Mouse (Mus musculus) neural tube, embryonic 14.5 days (tissue): Measurements from ENCODE around the gene 1700012A03Rik. TPM values are rescaled to one million over a fixed set of nuclear protein-coding genes. Genes with fewer than 3 reads are reported as not detected.

Experiments used
- ATAC-seq: fragments of 200-750 bp; cut with Nextera tagmentation; 2 replicates; pipeline ENCODE4 v1.8.0; 2017; ENCODE audit warnings: low read depth, mild to moderate bottlenecking, moderate TSS enrichment, moderate library complexity
- H3K27ac ChIP-seq: fragments of 300-500 bp; sonication (generic); 2 replicates; pipeline ENCODE4 v1.5.1; 2014; ENCODE audit warnings: low read depth, mild to moderate bottlenecking, control low read depth, low read length, moderate library complexity, mixed read lengths
- H3K27me3 ChIP-seq: fragments of 300-500 bp; sonication (generic); 2 replicates; pipeline ENCODE4 v1.6.1; 2014; ENCODE audit warnings: low read length; ENCODE audit not compliant: control insufficient read depth, insufficient read depth
- H3K36me3 ChIP-seq: fragments of 300-500 bp; sonication (generic); 2 replicates; pipeline ENCODE4 v1.6.1; 2014; ENCODE audit warnings: low read length, mixed read lengths; ENCODE audit not compliant: control insufficient read depth, insufficient read depth
- H3K4me1 ChIP-seq: fragments of 300-500 bp; sonication (generic); 2 replicates; pipeline ENCODE4 v1.6.1; 2014; ENCODE audit warnings: low read length; ENCODE audit not compliant: control insufficient read depth, insufficient read depth
- H3K4me2 ChIP-seq: fragments of 300-500 bp; sonication (generic); 2 replicates; pipeline ENCODE4 v1.6.1; 2014; ENCODE audit warnings: mild to moderate bottlenecking, low read depth, low read length, control low read depth
- H3K4me3 ChIP-seq: fragments of 300-500 bp; sonication (generic); 2 replicates; pipeline ENCODE4 v1.5.1; 2014; ENCODE audit warnings: low read depth, low read length, control low read depth, mixed read lengths
- H3K9ac ChIP-seq: fragments of 300-500 bp; sonication (generic); replicated peaks from 2 replicates; pipeline ENCODE4 v1.6.1; 2014; ENCODE audit warnings: low read depth, mild to moderate bottlenecking, control low read depth, low read length, mixed read lengths
- H3K9me3 ChIP-seq: fragments of 300-500 bp; sonication (generic); 2 replicates; pipeline ENCODE4 v1.6.1; 2016; ENCODE audit warnings: low read length; ENCODE audit not compliant: control insufficient read depth
- WGBS: fragments of 180-500 bp; shearing (Covaris S2); extraction: QIAGEN DNeasy Blood & Tissue Kit; methylation state at CpG from one replicate; pipeline ENCODE4 v1.1.7; 2014; 5-methylcytosine and 5-hydroxymethylcytosine counted together
- polyA plus RNA-seq: library from polyadenylated mRNA; unstranded; fragments of >200 nt; fragmentation: Nextera tagmentation; extraction: Ambion mirVana; gene quantifications from 2 replicates; pipeline ENCODE4 v1.2.1, GENCODE M21; 2014

1700012A03Rik gene
- not detected in 2 replicates for polyA plus RNA-seq

GRCm38 (mm10) chr6:32049951-32050345, at the start of gene 1700012A03Rik:
TSS of gene 1700012A03Rik (plus strand) at chr6:32050246.
- no peak within 1 kb of the TSS for H3K9ac ChIP-seq
- H3K27ac ChIP-seq, result no peak within 1 kb of the TSS
- H3K9me3 ChIP-seq, result no peaks in the 10 kb centered on the region
- ATAC-seq, result no peak
- no peaks in the 10 kb centered on the region for H3K4me1 ChIP-seq
- H3K36me3 ChIP-seq, result no peaks in the 10 kb centered on the region
- WGBS, result 67% methylated on average over 3 of the region's 3 CpGs
- no peak within 1 kb of the TSS for H3K4me3 ChIP-seq
- no peak within 1 kb of the TSS for H3K4me2 ChIP-seq
- no peaks in the 10 kb centered on the region for H3K27me3 ChIP-seq

GRCm38 (mm10) chr6:32004228-32004627, 45.8 kb upstream of the 1700012A03Rik start:
- no peak overlapping the region for H3K27ac ChIP-seq
- H3K27me3 ChIP-seq, result no peaks in the 10 kb centered on the region
- H3K4me2 ChIP-seq, result no peak overlapping the region
- H3K36me3 ChIP-seq, result no peaks in the 10 kb centered on the region
- no peaks in the 10 kb centered on the region for H3K9me3 ChIP-seq
- no peak overlapping the region for H3K9ac ChIP-seq
- no peak for ATAC-seq
- no peaks in the 10 kb centered on the region for H3K4me1 ChIP-seq
- H3K4me3 ChIP-seq, result no peak overlapping the region
- 56% methylated on average over 10 of the region's 10 CpGs for WGBS

GRCm38 (mm10) chr6:32005914-32006313, 44.1 kb upstream of the 1700012A03Rik start:
- ATAC-seq, result no peak
- Histone ChIP-seq H3K27me3 (no peaks in the 10 kb centered on the region), H3K4me3 (no peak overlapping the region), H3K9ac (no peak overlapping the region), H3K4me1 (no peaks in the 10 kb centered on the region), H3K4me2 (no peak overlapping the region), H3K36me3 (no peaks in the 10 kb centered on the region), H3K9me3 (no peaks in the 10 kb centered on the region), H3K27ac (no peak overlapping the region)
- 82% methylated on average over 2 of the region's 2 CpGs for WGBS

GRCm38 (mm10) chr6:32006382-32006781, 43.7 kb upstream of the 1700012A03Rik start:
- Histone ChIP-seq H3K9me3 (no peaks in the 10 kb centered on the region), H3K4me2 (no peak overlapping the region), H3K27ac (no peak overlapping the region), H3K9ac (no peak overlapping the region), H3K27me3 (no peaks in the 10 kb centered on the region), H3K4me3 (no peak overlapping the region), H3K36me3 (no peaks in the 10 kb centered on the region), H3K4me1 (no peaks in the 10 kb centered on the region)
- 88% methylated on average over 6 of the region's 6 CpGs for WGBS
- ATAC-seq, result no peak

- no peak for ATAC-seq
- WGBS, result over 99% methylated on average over 3 of the region's 3 CpGs
- Histone ChIP-seq H3K9me3 (no peaks in the 10 kb centered on the region), H3K4me2 (no peak overlapping the region), H3K4me1 (no peaks in the 10 kb centered on the region), H3K36me3 (no peaks in the 10 kb centered on the region), H3K27me3 (no peaks in the 10 kb centered on the region), H3K9ac (no peak overlapping the region), H3K27ac (no peak overlapping the region), H3K4me3 (no peak overlapping the region)
These were observed 42.7 kb upstream of the 1700012A03Rik start for GRCm38 (mm10) chr6:32007336-32007735.

- no peaks in the 10 kb centered on the region for H3K36me3 ChIP-seq
- 77% methylated on average over 7 of the region's 7 CpGs for WGBS
- no peaks in the 10 kb centered on the region for H3K9me3 ChIP-seq
- 0 out of 2 replicates have a peak, but pooled peaks cover 2% of the 10 kb centered on the region for H3K4me1 ChIP-seq
- no peaks in the 10 kb centered on the region for H3K27me3 ChIP-seq
- no peak for ATAC-seq
- no peak overlapping the region for H3K4me3 ChIP-seq
- H3K4me2 ChIP-seq, result no peak overlapping the region
- no peak overlapping the region for H3K9ac ChIP-seq
- no peak overlapping the region for H3K27ac ChIP-seq
These were observed 33.2 kb upstream of the 1700012A03Rik start for GRCm38 (mm10) chr6:32016841-32017240.

GRCm38 (mm10) chr6:32017406-32018104, 32.5 kb upstream of the 1700012A03Rik start:
- H3K4me1 ChIP-seq, result 0 out of 2 replicates have a peak, but pooled peaks cover 2% of the 10 kb centered on the region
- no peaks in the 10 kb centered on the region for H3K9me3 ChIP-seq
- H3K4me3 ChIP-seq, result no peak overlapping the region
- no peaks in the 10 kb centered on the region for H3K27me3 ChIP-seq
- WGBS, result 66% methylated on average over 14 of the region's 14 CpGs
- no peaks in the 10 kb centered on the region for H3K36me3 ChIP-seq
- peak; percentile 88; the same call in 1 of the 2 replicates for ATAC-seq
- no peak overlapping the region for H3K9ac ChIP-seq
- H3K27ac ChIP-seq, result 0 out of 2 replicates have a peak overlapping the region, but pooled peaks have one; percentile 2
- no peak overlapping the region for H3K4me2 ChIP-seq

- ATAC-seq, result no peak; the same call in 1 of the 2 replicates
- H3K27me3 ChIP-seq, result no peaks in the 10 kb centered on the region
- no peak overlapping the region for H3K9ac ChIP-seq
- no peak overlapping the region for H3K4me2 ChIP-seq
- 55% methylated on average over 5 of the region's 5 CpGs for WGBS
- no peak overlapping the region for H3K4me3 ChIP-seq
- H3K4me1 ChIP-seq, result 0 out of 2 replicates have a peak, but pooled peaks cover 2% of the 10 kb centered on the region
- H3K27ac ChIP-seq, result no peak overlapping the region
- H3K36me3 ChIP-seq, result no peaks in the 10 kb centered on the region
- H3K9me3 ChIP-seq, result no peaks in the 10 kb centered on the region
These were observed 32.0 kb upstream of the 1700012A03Rik start for GRCm38 (mm10) chr6:32018105-32018446.

- 0 out of 2 replicates have a peak, but pooled peaks cover 2% of the 10 kb centered on the region for H3K4me1 ChIP-seq
- 81% methylated on average over 10 of the region's 10 CpGs for WGBS
- no peak overlapping the region for H3K9ac ChIP-seq
- H3K4me3 ChIP-seq, result no peak overlapping the region
- H3K4me2 ChIP-seq, result no peak overlapping the region
- H3K36me3 ChIP-seq, result no peaks in the 10 kb centered on the region
- no peak for ATAC-seq
- H3K9me3 ChIP-seq, result no peaks in the 10 kb centered on the region
- no peaks in the 10 kb centered on the region for H3K27me3 ChIP-seq
- no peak overlapping the region for H3K27ac ChIP-seq
These were observed 28.1 kb upstream of the 1700012A03Rik start for GRCm38 (mm10) chr6:32021853-32022536.
